Mouse (Mus musculus): ENCODE measurements around the gene Comtd1. TPM values are rescaled to one million over a fixed set of nuclear protein-coding genes. Genes with fewer than 3 reads are reported as not detected.

The Comtd1 gene
- 11.6 TPM for polyA plus RNA-seq (2015; fragmentation: Illumina TruSeq; extraction: RNeasy Lipid Tissue Mini Kit (QIAGEN cat#74804); ENCODE audit: insufficient read depth, low read depth, low replicate concordance)

DNA sequence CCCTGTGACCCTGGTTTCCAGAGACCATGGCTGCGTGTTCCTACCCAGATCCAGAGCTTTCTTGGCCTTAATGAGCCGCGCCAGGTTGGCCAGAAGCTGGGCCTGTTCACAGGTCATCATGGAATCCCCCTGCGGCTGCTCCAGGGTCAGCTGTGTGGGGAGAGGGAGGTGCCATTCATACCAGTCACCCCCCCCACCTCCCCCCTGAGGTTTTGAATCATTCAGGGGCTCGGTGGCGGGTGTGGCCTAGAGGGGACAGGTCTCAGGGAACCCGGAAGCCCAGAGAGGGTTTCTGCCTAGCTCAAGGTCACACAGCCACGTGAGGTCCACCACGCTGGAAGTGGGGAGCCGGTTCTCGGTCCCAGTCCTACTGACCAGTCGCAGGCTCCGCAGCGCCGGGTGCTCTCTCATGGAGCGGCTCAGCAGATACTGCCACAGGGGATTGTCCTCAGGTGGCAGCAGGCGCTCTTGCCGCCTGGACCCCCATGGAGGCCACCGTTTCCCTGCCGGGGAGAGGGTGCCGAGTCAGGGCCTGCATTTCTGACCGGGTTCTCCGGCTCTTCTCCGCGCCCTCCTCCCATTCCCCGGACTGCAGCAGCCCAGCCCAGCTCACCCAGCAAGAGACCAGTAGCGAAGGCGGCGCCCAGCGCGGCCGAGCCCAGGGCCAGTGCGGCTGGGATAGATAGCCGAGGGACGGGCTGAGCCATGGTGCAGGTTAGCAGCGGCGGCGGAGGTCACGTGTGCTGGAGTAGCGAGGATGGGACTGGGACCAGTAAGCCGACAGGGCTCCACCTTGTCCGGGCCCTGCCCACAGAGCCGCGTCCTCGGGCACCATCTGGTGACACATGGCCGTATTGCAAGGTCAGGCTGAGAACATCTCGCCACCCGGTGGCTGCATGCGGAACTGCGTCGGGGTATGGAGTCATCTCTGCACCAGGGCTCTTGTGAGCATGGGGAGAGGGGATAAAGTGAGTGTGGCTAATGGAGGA is at the start of gene Comtd1:
Gene Comtd1, minus strand, starts transcription at position 812 of the 989 bp plus-strand sequence.

DNA sequence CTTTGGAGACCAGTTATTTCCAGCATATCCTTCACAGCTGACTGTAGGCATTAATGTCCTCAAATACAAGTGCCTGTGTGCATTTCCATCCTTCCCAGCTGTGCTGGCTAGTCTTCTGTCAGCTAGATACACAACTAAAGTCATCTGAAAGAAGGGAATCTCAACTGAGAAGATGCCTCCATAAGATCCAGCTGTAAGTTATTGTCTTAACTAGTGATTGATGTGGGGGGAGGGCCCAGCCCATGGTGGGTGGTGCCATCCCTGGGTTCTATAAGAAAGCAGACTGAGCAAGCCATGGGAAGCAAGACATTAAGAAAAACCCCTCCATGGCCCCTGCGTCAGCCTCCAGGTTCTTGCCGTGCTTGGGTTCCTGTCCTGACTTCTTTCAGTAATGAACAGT is 23.8 kb downstream of the Comtd1 start, which contains the start of gene Vdac2:
Gene Vdac2, plus strand, starts transcription at position 301 of the 400 bp plus-strand sequence.

Other genes with a start within 250 kb of the Comtd1 start
- not detected for gene Dupd1, start 134.4 kb downstream of the Comtd1 start, polyA plus RNA-seq (2015; fragmentation: Illumina TruSeq; extraction: RNeasy Lipid Tissue Mini Kit (QIAGEN cat#74804); ENCODE audit: insufficient read depth, low read depth, low replicate concordance)
- 2.0 TPM for gene Samd8, start 98.4 kb downstream of the Comtd1 start, polyA plus RNA-seq (2015; fragmentation: Illumina TruSeq; extraction: RNeasy Lipid Tissue Mini Kit (QIAGEN cat#74804); ENCODE audit: insufficient read depth, low read depth, low replicate concordance)
- not detected for gene Dusp13, start 97.8 kb downstream of the Comtd1 start, polyA plus RNA-seq (2015; fragmentation: Illumina TruSeq; extraction: RNeasy Lipid Tissue Mini Kit (QIAGEN cat#74804); ENCODE audit: insufficient read depth, low read depth, low replicate concordance)
- gene Vdac2, start 23.7 kb downstream of the Comtd1 start, polyA plus RNA-seq (2015; fragmentation: Illumina TruSeq; extraction: RNeasy Lipid Tissue Mini Kit (QIAGEN cat#74804); ENCODE audit: insufficient read depth, low read depth, low replicate concordance), result 31.5 TPM
- 5.4 TPM for gene Zfp503, start 140.6 kb upstream of the Comtd1 start, polyA plus RNA-seq (2015; fragmentation: Illumina TruSeq; extraction: RNeasy Lipid Tissue Mini Kit (QIAGEN cat#74804); ENCODE audit: insufficient read depth, low read depth, low replicate concordance)
- gene Lrmda, start 170.7 kb upstream of the Comtd1 start, polyA plus RNA-seq (2015; fragmentation: Illumina TruSeq; extraction: RNeasy Lipid Tissue Mini Kit (QIAGEN cat#74804); ENCODE audit: insufficient read depth, low read depth, low replicate concordance), result 2.9 TPM